In the genomic region with DNA sequence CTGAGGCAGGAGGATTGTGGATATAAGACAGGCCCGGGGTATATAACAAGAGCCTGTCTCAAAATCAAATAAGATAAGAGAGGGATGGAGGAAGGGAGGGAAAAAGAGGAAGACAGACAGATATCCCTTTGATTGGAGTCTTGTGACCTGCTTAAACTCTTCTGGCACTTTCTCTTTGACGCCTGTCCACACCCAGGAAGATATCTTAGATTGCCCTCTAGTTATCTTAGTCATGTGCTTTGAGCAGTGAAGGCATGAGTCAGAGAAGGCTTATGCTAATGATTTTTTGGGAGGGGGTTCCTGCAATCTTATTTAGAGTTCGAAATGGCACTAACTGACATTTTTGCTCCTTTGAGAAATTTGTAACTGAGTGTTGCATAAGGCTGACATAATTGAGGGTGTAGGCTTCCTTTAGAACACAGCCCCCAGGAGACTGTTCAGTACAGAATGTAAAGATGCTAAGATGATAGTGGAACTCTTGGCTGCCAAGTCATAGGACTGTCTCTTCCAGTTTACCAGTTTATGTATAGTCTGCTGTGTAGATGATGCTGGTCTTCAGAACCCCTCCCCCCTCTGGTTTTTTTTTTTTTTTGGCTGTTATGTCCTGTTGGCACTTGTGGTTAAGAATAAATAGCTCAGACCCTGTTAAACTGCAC, we compare ENCODE assay signal across 11 mouse cellular contexts. TPM values are rescaled to one million over a fixed set of nuclear protein-coding genes. Genes with fewer than 3 reads are reported as not detected.
A peak's percentile ranks its signal among the peaks of the same experiment; 100 is the strongest.
DNase-seq lines count a peak whose midpoint lies in the region; ATAC-seq and TF ChIP-seq lines count a peak whose summit lies in the region.
"Had no signal": no experiment of that assay in that cellular context is flagged by ENCODE, and none has a peak within 500 bp of the region (broad histone marks: within the 10 kb centered on the region; RNA-seq: fewer than 3 reads in every experiment).

No protein-coding gene starts in this region.

- TF ChIP-seq CTCF in hindbrain, postnatal 0 days (IDR thresholded peaks at IDR 0.05; ENCODE audit: low read depth), result no peak
- no peak for TF ChIP-seq CTCF in C2C12 (IDR thresholded peaks at IDR 0.05; ENCODE audit: control insufficient read depth, insufficient read depth, insufficient read length)
- TF ChIP-seq CTCF in bone marrow macrophage, adult 2 months (IDR thresholded peaks at IDR 0.05; ENCODE audit: low read depth, low read length), result no peak

- no peaks in the 10 kb centered on the region for H3K9me3 ChIP-seq in hindbrain, embryonic 12.5 days (replicated peaks)
- no peaks in the 10 kb centered on the region for H3K9me3 ChIP-seq in hindbrain, postnatal 0 days (ENCODE audit: low read length)
- no peaks in the 10 kb centered on the region for H3K9me3 ChIP-seq in limb, embryonic 10.5 days (replicated peaks)
- H3K9me3 ChIP-seq: limb, embryonic 15.5 days had no signal

- peak overlapping the region; percentile 12; the same call in 1 of the 2 replicates for H3K27ac ChIP-seq in hindbrain, embryonic 12.5 days
- H3K27ac ChIP-seq in hindbrain, postnatal 0 days, result no peak overlapping the region
- peak overlapping the region; percentile 59 for H3K27ac ChIP-seq in bone marrow macrophage, adult 2 months (ENCODE audit: insufficient read depth, low read depth, low read length)
- 0 out of 2 replicates have a peak overlapping the region, but pooled peaks have one; percentile 2 for H3K27ac ChIP-seq in limb, embryonic 10.5 days
- H3K27ac ChIP-seq: limb, embryonic 15.5 days had no signal

- no peak for DNase-seq in hindbrain, postnatal 0 days (ENCODE audit: low spot score)
- no peak for DNase-seq in limb, embryonic 10.5 days (ENCODE audit: low spot score)
- no peak for DNase-seq in testis, postnatal 10 days (ENCODE audit: low spot score)
- no peak for DNase-seq in kidney, postnatal 14 days
- DNase-seq: kidney, postnatal 4 days; right cerebral cortex, postnatal 14 days had no signal

- H3K9ac ChIP-seq in hindbrain, embryonic 12.5 days, result no peak overlapping the region
- H3K9ac ChIP-seq in hindbrain, postnatal 0 days (replicated peaks; ENCODE audit: low read length), result no peak overlapping the region
- H3K9ac ChIP-seq: limb, embryonic 15.5 days had no signal

- no peak for ATAC-seq in hindbrain, embryonic 12.5 days (ENCODE audit: low FRiP score)
- ATAC-seq in hindbrain, postnatal 0 days, result no peak
- ATAC-seq: Patski had no signal

- H3K4me2 ChIP-seq in hindbrain, embryonic 12.5 days (replicated peaks), result no peak overlapping the region
- H3K4me2 ChIP-seq in hindbrain, postnatal 0 days (ENCODE audit: low read depth, low read length), result no peak overlapping the region
- H3K4me2 ChIP-seq: limb, embryonic 15.5 days had no signal

- WGBS in hindbrain, embryonic 12.5 days, result 85% methylated on average over 3 of the region's 3 CpGs
- 86% methylated on average over 3 of the region's 3 CpGs for WGBS in hindbrain, postnatal 0 days
- 79% methylated on average over 3 of the region's 3 CpGs for WGBS in limb, embryonic 10.5 days

- TF ChIP-seq POLR2A in bone marrow macrophage, adult 2 months (IDR thresholded peaks at IDR 0.05; ENCODE audit: borderline replicate concordance, low read depth, low read length), result no peak

- no peak overlapping the region for H3K4me3 ChIP-seq in hindbrain, embryonic 12.5 days
- H3K4me3 ChIP-seq in hindbrain, postnatal 0 days (ENCODE audit: low read length), result no peak overlapping the region
- H3K4me3 ChIP-seq in C2C12 (ENCODE audit: insufficient read depth, poor library complexity, severe bottlenecking), result no peak overlapping the region
- H3K4me3 ChIP-seq in bone marrow macrophage, adult 2 months (ENCODE audit: insufficient read depth, low read length), result no peak overlapping the region
- H3K4me3 ChIP-seq in limb, embryonic 10.5 days, result no peak overlapping the region
- H3K4me3 ChIP-seq: limb, embryonic 15.5 days had no signal

- no peaks in the 10 kb centered on the region for H3K36me3 ChIP-seq in hindbrain, embryonic 12.5 days
- H3K36me3 ChIP-seq in hindbrain, postnatal 0 days (ENCODE audit: insufficient read depth, low read length), result no peaks in the 10 kb centered on the region
- no peaks in the 10 kb centered on the region for H3K36me3 ChIP-seq in C2C12 (ENCODE audit: control insufficient read depth, insufficient read depth)
- no peaks in the 10 kb centered on the region for H3K36me3 ChIP-seq in limb, embryonic 10.5 days
- H3K36me3 ChIP-seq: limb, embryonic 15.5 days had no signal

- H3ac ChIP-seq in C2C12 (ENCODE audit: control insufficient read depth, insufficient read length, low read depth), result no peak overlapping the region

- no peaks in the 10 kb centered on the region for H3K79me3 ChIP-seq in C2C12 (ENCODE audit: low read depth)

- no peaks in the 10 kb centered on the region for H3K27me3 ChIP-seq in hindbrain, embryonic 12.5 days
- no peaks in the 10 kb centered on the region for H3K27me3 ChIP-seq in hindbrain, postnatal 0 days (ENCODE audit: insufficient read depth, low read length)
- no peaks in the 10 kb centered on the region for H3K27me3 ChIP-seq in C2C12 (ENCODE audit: control insufficient read depth, insufficient read depth, insufficient read length)
- H3K27me3 ChIP-seq in limb, embryonic 10.5 days (ENCODE audit: low read depth, poor library complexity, severe bottlenecking), result no peaks in the 10 kb centered on the region
- H3K27me3 ChIP-seq: limb, embryonic 15.5 days; Patski had no signal

- H3K4me1 ChIP-seq in hindbrain, embryonic 12.5 days, result no peaks in the 10 kb centered on the region; the same call in 1 of the 2 replicates
- no peaks in the 10 kb centered on the region for H3K4me1 ChIP-seq in hindbrain, postnatal 0 days (ENCODE audit: insufficient read depth, low read length)
- peaks cover 37% of the 10 kb centered on the region for H3K4me1 ChIP-seq in bone marrow macrophage, adult 2 months (ENCODE audit: control insufficient read depth, insufficient read depth, low read length)
- peaks cover 19% of the 10 kb centered on the region for H3K4me1 ChIP-seq in limb, embryonic 10.5 days

- no peaks in the 10 kb centered on the region for H3K79me2 ChIP-seq in C2C12 (ENCODE audit: control insufficient read depth, insufficient read depth)

TF ChIP-seq in C2C12, 6 proteins besides CTCF, POLR2A, EP300 and RAD21:
- TF ChIP-seq MYOG (IDR thresholded peaks at IDR 0.05; ENCODE audit: control insufficient read depth, extremely low read depth, insufficient read length) (no peak), MYOD1 (IDR thresholded peaks at IDR 0.05; ENCODE audit: control insufficient read depth, insufficient read length, low read depth) (no peak), FOSL1 (IDR thresholded peaks at IDR 0.05; ENCODE audit: insufficient read depth, low read length, poor library complexity, severe bottlenecking) (no peak), CEBPB (IDR thresholded peaks at IDR 0.05; ENCODE audit: low read depth) (peak; percentile 64), MAX (IDR thresholded peaks at IDR 0.05) (no peak), USF1 (IDR thresholded peaks at IDR 0.05; ENCODE audit: low read depth) (peak; percentile 33)

RNA-seq across cellular contexts. Expression of gene Rad51b, which starts 55.1 kb away (rescaled TPM):
- 4.3 and 5.2 TPM in 2 replicates for polyA plus RNA-seq in hindbrain, embryonic 12.5 days (2016; fragmentation: Nextera tagmentation; extraction: Ambion mirVana)
- 1.1 and 1.4 TPM in 2 replicates for total RNA-seq in hindbrain, postnatal 0 days (2014; rRNA removed)
- polyA plus RNA-seq in hindbrain, postnatal 0 days (2015; fragmentation: Nextera tagmentation; extraction: Ambion mirVana), result 1.1 and 1.9 TPM in 2 replicates
- 1.3 TPM for polyA plus RNA-seq in C2C12 (2012; fragmentation: generic; extraction: Trizol)
- polyA plus RNA-seq in bone marrow macrophage, adult 2 months (2012; ENCODE audit: insufficient read depth, insufficient read length, missing spikeins), result 1.3 and 2.8 TPM in 2 replicates
- 6.0 and 7.4 TPM in 2 replicates for polyA plus RNA-seq in limb, embryonic 10.5 days (2016; fragmentation: Nextera tagmentation; extraction: Ambion mirVana)

RNA-seq across cellular contexts. Expression of gene Zfyve26, which starts 56.1 kb away (rescaled TPM):
- 15.0 and 15.8 TPM in 2 replicates for polyA plus RNA-seq in hindbrain, embryonic 12.5 days (2016; fragmentation: Nextera tagmentation; extraction: Ambion mirVana)
- 24.5 and 28.0 TPM in 2 replicates for total RNA-seq in hindbrain, postnatal 0 days (2014; rRNA removed)
- polyA plus RNA-seq in hindbrain, postnatal 0 days (2015; fragmentation: Nextera tagmentation; extraction: Ambion mirVana), result 6.6 and 7.7 TPM in 2 replicates
- 6.4 TPM for polyA plus RNA-seq in C2C12 (2012; fragmentation: generic; extraction: Trizol)
- polyA plus RNA-seq in bone marrow macrophage, adult 2 months (2012; ENCODE audit: insufficient read depth, insufficient read length, missing spikeins), result 30.8 and 38.8 TPM in 2 replicates
- 14.5 and 18.2 TPM in 2 replicates for polyA plus RNA-seq in limb, embryonic 10.5 days (2016; fragmentation: Nextera tagmentation; extraction: Ambion mirVana)
